Mouse (Mus musculus) cortical plate, adult 2 months (tissue): Measurements from ENCODE around the gene Srd5a1.

ENCODE experiments used
- CTCF ChIP-seq: fragments of 200-500 bp; IDR thresholded peaks from 2 replicates; pipeline ENCODE4 v1.5.1; 2011; ENCODE audit warnings: mild to moderate bottlenecking, control low read depth, low read length; ENCODE audit not compliant: insufficient read depth; ENCODE audit errors: extremely low read depth
- POLR2A ChIP-seq: fragments of 200-500 bp; IDR thresholded peaks from 2 replicates; pipeline ENCODE4 v1.6.1; 2011; ENCODE audit warnings: mild to moderate bottlenecking, low read length, control low read depth; ENCODE audit not compliant: insufficient read depth; ENCODE audit errors: extremely low read depth

- TF ChIP-seq POLR2A (no peak), CTCF (no peak)
Observed at GRCm38 (mm10) chr13:69550831-69551230, 60.4 kb downstream of the Srd5a1 start.
